Comparison of ENCODE assay signal across 7 mouse cellular contexts in genomic region chr2:26141893-26142635, GRCm38 (mm10). TPM values are rescaled to one million over a fixed set of nuclear protein-coding genes. Genes with fewer than 3 reads are reported as not detected.
DNase-seq lines count a peak whose midpoint lies in the region; ATAC-seq and TF ChIP-seq lines count a peak whose summit lies in the region.

No protein-coding gene starts in this region.

- TF ChIP-seq CTCF in liver, adult 2 months (IDR thresholded peaks at IDR 0.05; ENCODE audit: low read depth, low read length): peak; percentile 89

- no peaks in the 10 kb centered on the region for H3K9me3 ChIP-seq in liver, embryonic 12.5 days (replicated peaks)
- no peaks in the 10 kb centered on the region for H3K9me3 ChIP-seq in hindbrain, embryonic 13.5 days

- peaks cover 13% of the 10 kb centered on the region for H3K79me2 ChIP-seq in liver, adult 2 months (ENCODE audit: control insufficient read depth, insufficient read depth, low read length)

- no peaks in the 10 kb centered on the region for H3K36me3 ChIP-seq in liver, adult 2 months (ENCODE audit: control insufficient read depth, insufficient read depth, low read length)
- peaks cover 23% of the 10 kb centered on the region for H3K36me3 ChIP-seq in liver, embryonic 12.5 days
- peaks cover 12% of the 10 kb centered on the region for H3K36me3 ChIP-seq in hindbrain, embryonic 13.5 days
- H3K36me3 ChIP-seq in splenic B cell, adult 2 months (ENCODE audit: control insufficient read depth, insufficient read depth, low read length, poor library complexity, severe bottlenecking): 0 out of 2 replicates have a peak, but pooled peaks cover 1% of the 10 kb centered on the region

- no peak overlapping the region for H3K4me2 ChIP-seq in liver, embryonic 12.5 days
- no peak overlapping the region for H3K4me2 ChIP-seq in hindbrain, embryonic 13.5 days

- no peaks in the 10 kb centered on the region for H3K27me3 ChIP-seq in liver, adult 2 months (ENCODE audit: control insufficient read depth, insufficient read depth, low read length)
- H3K27me3 ChIP-seq in liver, embryonic 12.5 days (replicated peaks): no peaks in the 10 kb centered on the region
- no peaks in the 10 kb centered on the region for H3K27me3 ChIP-seq in hindbrain, embryonic 13.5 days
- no peaks in the 10 kb centered on the region for H3K27me3 ChIP-seq in splenic B cell, adult 2 months (ENCODE audit: control insufficient read depth, insufficient read depth, low read length, poor library complexity, severe bottlenecking)

- H3K27ac ChIP-seq in liver, adult 2 months (replicated peaks; ENCODE audit: insufficient read depth, low read depth, low read length): no peak overlapping the region
- no peak overlapping the region for H3K27ac ChIP-seq in liver, embryonic 12.5 days
- no peak overlapping the region for H3K27ac ChIP-seq in hindbrain, embryonic 13.5 days

- no peak overlapping the region for H3K4me3 ChIP-seq in liver, adult 2 months (ENCODE audit: insufficient read depth, low read depth, low read length)
- no peak overlapping the region for H3K4me3 ChIP-seq in liver, embryonic 12.5 days
- no peak overlapping the region for H3K4me3 ChIP-seq in hindbrain, embryonic 13.5 days

- TF ChIP-seq POLR2A in liver, adult 2 months (IDR thresholded peaks at IDR 0.05; ENCODE audit: extremely low read depth, insufficient read depth, low read length): no peak

- DNase-seq in liver, adult 2 months (ENCODE audit: extremely low read depth, low read depth, low spot score): no peak
- DNase-seq in NIH3T3 (ENCODE audit: low read depth): peak; percentile 88
- DNase-seq in cerebellum, adult 18-20 months: peak; percentile 66 to 80
- DNase-seq in lung, adult 18-20 months: peak; percentile 54 to 67
- peak; percentile 63 for DNase-seq in splenic B cell, adult 2 months (ENCODE audit: low read depth, low spot score)

- ATAC-seq in liver, embryonic 12.5 days: no peak
- ATAC-seq in hindbrain, embryonic 13.5 days (ENCODE audit: low FRiP score): no peak

- no peak overlapping the region for H3K9ac ChIP-seq in liver, adult 2 months (ENCODE audit: low read depth, low read length)
- no peak overlapping the region for H3K9ac ChIP-seq in liver, embryonic 12.5 days
- H3K9ac ChIP-seq in hindbrain, embryonic 13.5 days: 0 out of 2 replicates have a peak overlapping the region, but pooled peaks have one; percentile 6

- 63% methylated on average over 12 of the region's 12 CpGs for WGBS in liver, adult 2 months
- 59% methylated on average over 12 of the region's 12 CpGs for WGBS in liver, embryonic 12.5 days (ENCODE audit: insufficient replicate concordance)
- 66% methylated on average over 12 of the region's 12 CpGs for WGBS in hindbrain, embryonic 13.5 days

- H3K4me1 ChIP-seq in liver, adult 2 months (ENCODE audit: control insufficient read depth, insufficient read depth, low read length): peaks cover 16% of the 10 kb centered on the region
- peaks cover 41% of the 10 kb centered on the region for H3K4me1 ChIP-seq in liver, embryonic 12.5 days
- peaks cover 29% of the 10 kb centered on the region for H3K4me1 ChIP-seq in hindbrain, embryonic 13.5 days (replicated peaks)

RNA-seq across cellular contexts. Expression of gene Nacc2, which starts 19.0 kb away (rescaled TPM):
- total RNA-seq in liver, adult 2 months (2014; rRNA removed): 6.0 and 10.5 TPM in 2 replicates
- polyA plus RNA-seq in liver, adult 2 months (2012; rRNA removed): 22.2 and 22.6 TPM in 2 replicates
- polyA plus RNA-seq in liver, embryonic 12.5 days (2016; fragmentation: Nextera tagmentation; extraction: Ambion mirVana): 3.0 and 3.2 TPM in 2 replicates
- 12.4 and 14.2 TPM in 2 replicates for polyA plus RNA-seq in hindbrain, embryonic 13.5 days (2015; fragmentation: Nextera tagmentation; extraction: Ambion mirVana)
